Mouse (Mus musculus): ENCODE results near the gene Hes1.

GRCm38 (mm10) chr16:30016064-30016463 lies 48.1 kb upstream of the Hes1 start:
- TF ChIP-seq CTCF (IDR thresholded peaks at IDR 0.05; ENCODE audit: low read depth, low read length) (no peak), EP300 (IDR thresholded peaks at IDR 0.05; ENCODE audit: insufficient read depth, low read depth, low read length) (no peak), POLR2A (IDR thresholded peaks at IDR 0.05; ENCODE audit: insufficient read depth, low read length) (no peak)

Data from ES-Bruce4 (cell line).